Mouse (Mus musculus): ENCODE data around the gene Wnt16. TPM values are rescaled to one million over a fixed set of nuclear protein-coding genes. Genes with fewer than 3 reads are reported as not detected.

Gene Wnt16
- polyA plus RNA-seq, 1 experiment from 2014 or later = 2.0 TPM

Other genes starting within 250 kb of the Wnt16 start
- gene Fam3c, start 68.0 kb downstream of the Wnt16 start, polyA plus RNA-seq (2016; fragmentation: Nextera tagmentation; extraction: Ambion mirVana) = 53.6 and 56.2 TPM in 2 replicates